Mouse (Mus musculus) olfactory bulb, adult 2 months (tissue): ENCODE results near the gene A930033H14Rik.

Experiments
- CTCF ChIP-seq: fragments of 200-500 bp; IDR thresholded peaks from 2 replicates; pipeline ENCODE4 v1.5.1; 2012; ENCODE audit warnings: low read depth, mild to moderate bottlenecking, low read length, moderate library complexity; ENCODE audit not compliant: insufficient read depth
- POLR2A ChIP-seq: fragments of 200-500 bp; IDR thresholded peaks from 2 replicates; pipeline ENCODE4 v1.6.1; 2012; ENCODE audit warnings: mild to moderate bottlenecking, low read depth, low read length, moderate library complexity; ENCODE audit not compliant: insufficient read depth

GRCm38 (mm10) chr10:69162577-69162976 is 50.3 kb downstream of the A930033H14Rik start:
- TF ChIP-seq POLR2A (no peak), CTCF (no peak)
